Mouse (Mus musculus): ENCODE results near the gene Mrrf. TPM values are rescaled to one million over a fixed set of nuclear protein-coding genes. Genes with fewer than 3 reads are reported as not detected.
A peak's percentile ranks its signal among the peaks of the same experiment; 100 is the strongest.

Gene Mrrf
- polyA plus RNA-seq (2014; fragmentation: Nextera tagmentation; extraction: Ambion mirVana), result 33.8 and 39.3 TPM in 2 replicates

DNA sequence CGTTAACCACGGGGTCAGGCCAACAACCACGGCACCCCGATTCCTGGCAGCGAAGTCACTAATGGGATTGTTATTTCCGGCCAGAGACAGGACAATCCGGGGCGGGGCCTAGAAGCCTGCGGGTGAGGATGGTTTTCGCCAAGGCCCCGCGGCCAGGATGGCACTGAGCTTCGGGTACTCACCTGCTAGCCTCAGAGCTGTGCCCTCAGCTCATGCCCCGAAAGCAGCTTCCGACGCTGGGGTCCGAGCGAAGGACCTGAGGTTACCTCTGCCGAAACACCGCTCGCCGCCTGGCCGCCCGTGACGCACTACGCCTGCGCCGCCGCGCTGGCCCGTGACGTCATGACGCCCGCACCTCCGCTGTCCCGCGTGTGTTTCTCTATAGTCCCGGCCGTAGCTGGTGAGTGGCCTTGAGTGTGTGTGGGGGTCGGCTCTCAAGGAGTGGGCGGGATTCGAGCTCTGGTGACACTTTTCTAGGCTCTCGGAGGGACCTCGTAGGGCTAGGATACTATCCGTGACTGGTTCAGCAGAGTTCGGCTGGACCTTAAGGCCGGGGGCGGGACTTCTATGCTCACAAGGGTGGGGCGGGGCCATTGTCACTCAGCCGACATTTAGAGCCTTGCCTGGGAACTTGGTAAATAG is at the start of gene Mrrf, which contains the start of gene Rbm18:
TSS of gene Mrrf (plus strand) at position 90 of the 642 bp plus-strand sequence.
TSS of gene Rbm18 (minus strand) at position 474 of the 642 bp plus-strand sequence.
- peak within 1 kb of the TSS; percentile 73 for H3K4me3 ChIP-seq (ENCODE audit: low read depth, low read length)
- WGBS, result under 1% methylated on average over 49 of the region's 50 CpGs

DNA sequence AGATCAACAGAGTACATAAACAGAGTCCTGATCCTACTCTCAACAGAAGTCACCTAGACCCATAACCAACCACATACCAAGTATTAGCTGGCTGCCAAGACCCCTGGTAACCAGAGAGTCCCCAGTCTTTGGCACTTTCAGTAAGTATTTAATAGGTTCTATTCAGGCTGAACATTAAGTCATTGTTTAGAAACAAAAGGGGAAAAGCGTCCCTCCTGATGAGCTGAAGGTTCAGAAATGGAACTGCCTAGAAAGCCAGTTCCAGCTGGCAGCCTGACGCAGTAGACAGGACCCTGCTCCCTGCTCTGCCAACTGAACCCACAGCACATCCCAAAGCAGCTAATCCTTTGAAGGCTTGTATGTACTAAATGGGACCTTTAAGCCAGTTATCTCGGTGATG is 47.0 kb upstream of the Mrrf start:
- no peak overlapping the region for H3K27ac ChIP-seq (replicated peaks; ENCODE audit: low read depth, low read length)
- DNase-seq (ENCODE audit: low spot score) (no peak), ATAC-seq (replicated peaks; ENCODE audit: insufficient number of reproducible peaks, low FRiP score, low TSS enrichment, low read depth) (no peak)
- H3K27me3 ChIP-seq (ENCODE audit: control insufficient read depth, insufficient read depth, low read length), result peaks cover 41% of the 10 kb centered on the region
- H3K9me3 ChIP-seq (replicated peaks; ENCODE audit: control insufficient read depth, low read length), result no peaks in the 10 kb centered on the region
- H3K4me3 ChIP-seq (ENCODE audit: low read depth, low read length), result no peak overlapping the region
- 56% methylated on average over 3 of the region's 3 CpGs for WGBS
- no peak overlapping the region for H3K9ac ChIP-seq (replicated peaks; ENCODE audit: low read length)
- H3K4me1 ChIP-seq (ENCODE audit: control insufficient read depth, insufficient read depth, low read length), result peaks cover 6% of the 10 kb centered on the region; the same call in 1 of the 2 replicates
- no peak overlapping the region for H3K4me2 ChIP-seq (ENCODE audit: low read depth, low read length)
- no peaks in the 10 kb centered on the region for H3K36me3 ChIP-seq (replicated peaks; ENCODE audit: control insufficient read depth, insufficient read depth, low read depth, low read length)

More for the DNA sequence above, at the start of gene Mrrf, which contains the start of gene Rbm18:
- no peaks in the 10 kb centered on the region for H3K9me3 ChIP-seq (replicated peaks; ENCODE audit: control insufficient read depth, low read length)
- H3K27ac ChIP-seq (replicated peaks; ENCODE audit: low read depth, low read length), result peak within 1 kb of the TSS; percentile 78
- H3K9ac ChIP-seq (replicated peaks; ENCODE audit: low read length), result peak within 1 kb of the TSS; percentile 90
- peak; percentile 94 for ATAC-seq (replicated peaks; ENCODE audit: insufficient number of reproducible peaks, low FRiP score, low TSS enrichment, low read depth)
- peak within 1 kb of the TSS; percentile 67 for H3K4me2 ChIP-seq (ENCODE audit: low read depth, low read length)
- no peaks in the 10 kb centered on the region for H3K4me1 ChIP-seq (ENCODE audit: control insufficient read depth, insufficient read depth, low read length)
- no peaks in the 10 kb centered on the region for H3K27me3 ChIP-seq (ENCODE audit: control insufficient read depth, insufficient read depth, low read length)
- peak; percentile 91 for DNase-seq (ENCODE audit: low spot score)
- H3K36me3 ChIP-seq (replicated peaks; ENCODE audit: control insufficient read depth, insufficient read depth, low read depth, low read length), result peaks cover 9% of the 10 kb centered on the region

DNA sequence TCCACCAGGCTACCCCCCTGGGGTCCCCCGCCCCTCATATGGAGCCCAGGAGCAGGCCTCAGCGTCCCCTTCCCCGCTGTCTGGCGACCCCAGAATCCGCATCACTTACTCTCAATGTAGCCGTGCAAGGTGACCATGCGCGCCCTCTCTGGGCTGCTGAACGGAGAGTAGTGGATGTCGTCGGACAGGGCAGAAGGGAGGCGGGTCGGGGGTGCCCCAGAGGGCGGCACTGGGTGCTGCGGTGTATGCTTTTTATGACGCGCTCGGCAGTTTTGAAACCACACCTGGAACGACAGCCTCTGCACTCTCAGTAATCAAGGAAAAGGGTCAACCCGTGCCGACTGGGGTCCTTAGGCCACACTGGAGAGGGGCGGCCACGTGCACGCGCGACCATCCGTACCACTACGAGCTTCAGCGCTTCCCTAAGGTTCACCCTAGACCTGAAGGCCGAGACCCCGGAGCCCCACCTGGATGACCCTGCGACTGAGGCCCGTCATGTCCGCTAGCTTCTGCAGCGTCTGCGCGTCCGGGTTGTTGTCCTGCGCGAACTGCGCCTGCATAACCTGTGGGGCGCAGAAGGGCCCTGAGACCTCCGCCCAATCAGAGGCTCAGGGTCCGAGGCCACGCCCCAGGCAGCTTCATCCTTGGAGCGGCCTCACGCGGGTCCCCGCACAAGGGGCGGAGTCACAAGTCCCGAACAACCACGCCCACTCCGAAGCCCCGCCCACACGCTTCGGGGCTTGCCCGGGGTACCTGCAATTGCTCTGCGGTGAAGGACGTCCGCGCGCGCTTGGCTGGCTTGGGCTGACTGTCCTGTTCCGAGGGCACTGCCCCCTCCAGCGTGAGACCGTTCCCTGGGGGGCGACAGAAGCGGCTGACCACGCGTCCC is 45.1 kb upstream of the Mrrf start:
- Histone ChIP-seq H3K9me3 (replicated peaks; ENCODE audit: control insufficient read depth, low read length) (no peaks in the 10 kb centered on the region), H3K27me3 (ENCODE audit: control insufficient read depth, insufficient read depth, low read length) (peaks cover 60% of the 10 kb centered on the region), H3K9ac (replicated peaks; ENCODE audit: low read length) (peak overlapping the region; percentile 5; the same call in 1 of the 2 replicates), H3K36me3 (replicated peaks; ENCODE audit: control insufficient read depth, insufficient read depth, low read depth, low read length) (no peaks in the 10 kb centered on the region), H3K27ac (replicated peaks; ENCODE audit: low read depth, low read length) (no peak overlapping the region), H3K4me3 (ENCODE audit: low read depth, low read length) (peak overlapping the region; percentile 31), H3K4me2 (ENCODE audit: low read depth, low read length) (peak overlapping the region; percentile 77), H3K4me1 (ENCODE audit: control insufficient read depth, insufficient read depth, low read length) (peaks cover 6% of the 10 kb centered on the region; the same call in 1 of the 2 replicates)
- peak; percentile 78 for ATAC-seq (replicated peaks; ENCODE audit: insufficient number of reproducible peaks, low FRiP score, low TSS enrichment, low read depth)
- WGBS, result 1% methylated on average over 70 of the region's 70 CpGs
- DNase-seq (ENCODE audit: low spot score), result peak; percentile 91

DNA sequence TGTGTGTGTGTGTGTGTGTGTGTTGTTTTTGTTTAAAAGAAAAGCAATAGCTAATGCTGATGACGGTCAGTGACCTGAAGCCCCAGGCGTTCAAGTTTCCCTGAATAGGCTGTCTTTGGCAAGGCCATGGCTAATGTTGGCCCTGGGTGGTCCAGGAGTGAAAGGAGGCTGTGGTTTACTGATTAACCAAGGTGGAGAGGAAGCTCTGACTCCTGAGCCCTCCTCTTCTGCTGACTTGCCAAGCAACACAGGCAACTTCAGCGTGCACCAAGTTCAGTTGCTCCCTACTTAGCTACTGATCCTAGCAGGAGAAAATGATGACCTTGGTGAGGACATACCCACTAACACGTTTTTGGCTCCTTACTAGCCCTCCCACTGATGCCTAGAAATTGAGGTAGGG is 43.4 kb upstream of the Mrrf start:
- H3K9me3 ChIP-seq (replicated peaks; ENCODE audit: control insufficient read depth, low read length), result no peaks in the 10 kb centered on the region
- no peaks in the 10 kb centered on the region for H3K36me3 ChIP-seq (replicated peaks; ENCODE audit: control insufficient read depth, insufficient read depth, low read depth, low read length)
- 3% methylated on average over 4 of the region's 4 CpGs for WGBS
- no peak for DNase-seq (ENCODE audit: low spot score)
- no peak overlapping the region for H3K4me2 ChIP-seq (ENCODE audit: low read depth, low read length)
- H3K27ac ChIP-seq (replicated peaks; ENCODE audit: low read depth, low read length), result no peak overlapping the region
- no peak for ATAC-seq (replicated peaks; ENCODE audit: insufficient number of reproducible peaks, low FRiP score, low TSS enrichment, low read depth)
- no peak overlapping the region for H3K9ac ChIP-seq (replicated peaks; ENCODE audit: low read length)
- H3K4me1 ChIP-seq (ENCODE audit: control insufficient read depth, insufficient read depth, low read length), result peaks cover 6% of the 10 kb centered on the region; the same call in 1 of the 2 replicates
- no peak overlapping the region for H3K4me3 ChIP-seq (ENCODE audit: low read depth, low read length)
- peaks cover 75% of the 10 kb centered on the region for H3K27me3 ChIP-seq (ENCODE audit: control insufficient read depth, insufficient read depth, low read length)

DNA sequence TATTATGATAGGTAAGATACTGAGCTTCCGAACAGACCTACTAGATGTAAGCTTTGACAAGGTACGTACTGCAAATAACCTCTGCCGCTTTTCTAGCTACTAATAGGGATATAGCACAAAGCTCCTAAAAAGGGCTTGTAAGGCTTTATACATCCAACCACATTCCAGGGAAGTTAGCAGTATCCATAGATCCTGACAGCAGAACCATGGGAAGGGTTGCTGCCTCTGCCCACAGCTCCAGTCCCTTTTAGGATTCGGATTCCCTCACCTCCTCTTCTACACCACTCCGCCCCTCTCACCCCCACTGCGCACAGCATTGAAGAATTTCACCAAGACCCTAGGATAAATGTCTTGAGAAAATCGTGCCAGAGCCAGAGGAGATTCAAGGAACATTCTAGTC is 42.9 kb upstream of the Mrrf start:
- Histone ChIP-seq H3K4me3 (ENCODE audit: low read depth, low read length) (no peak overlapping the region), H3K27ac (replicated peaks; ENCODE audit: low read depth, low read length) (no peak overlapping the region), H3K27me3 (ENCODE audit: control insufficient read depth, insufficient read depth, low read length) (peaks cover 76% of the 10 kb centered on the region), H3K4me1 (ENCODE audit: control insufficient read depth, insufficient read depth, low read length) (peaks cover 6% of the 10 kb centered on the region; the same call in 1 of the 2 replicates), H3K4me2 (ENCODE audit: low read depth, low read length) (no peak overlapping the region), H3K9ac (replicated peaks; ENCODE audit: low read length) (no peak overlapping the region), H3K36me3 (replicated peaks; ENCODE audit: control insufficient read depth, insufficient read depth, low read depth, low read length) (no peaks in the 10 kb centered on the region), H3K9me3 (replicated peaks; ENCODE audit: control insufficient read depth, low read length) (no peaks in the 10 kb centered on the region)
- WGBS, result 18% methylated on average over 7 of the region's 7 CpGs
- DNase-seq (ENCODE audit: low spot score) (no peak), ATAC-seq (replicated peaks; ENCODE audit: insufficient number of reproducible peaks, low FRiP score, low TSS enrichment, low read depth) (no peak)

DNA sequence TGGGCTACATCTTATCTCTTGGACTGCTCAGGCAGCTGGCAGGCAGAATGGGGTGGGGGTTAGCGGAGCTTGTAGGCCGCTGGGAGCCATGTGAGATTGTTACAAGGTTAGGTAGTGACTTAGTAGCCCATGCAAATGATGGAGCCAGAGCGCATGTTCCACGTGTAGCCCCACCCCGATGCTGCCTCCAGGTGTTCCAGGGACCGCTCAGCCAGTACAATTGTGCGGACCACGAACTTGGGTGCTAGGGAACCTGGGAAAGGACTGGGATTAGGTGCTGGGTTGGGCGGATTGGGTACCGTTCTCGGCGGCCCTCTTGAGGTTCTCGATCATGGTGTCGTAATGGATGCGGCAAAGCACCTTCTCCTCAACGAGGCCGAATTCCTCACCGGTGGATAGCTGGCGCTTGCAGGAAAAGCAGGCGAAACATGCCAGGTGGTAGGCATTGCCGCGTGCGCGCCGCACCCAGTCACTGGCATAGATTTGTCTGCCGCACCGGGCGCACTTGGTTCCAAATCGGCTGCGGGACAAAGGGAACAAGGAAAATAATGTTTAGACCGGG is 42.2 kb upstream of the Mrrf start:
- WGBS, result 6% methylated on average over 31 of the region's 31 CpGs
- no peaks in the 10 kb centered on the region for H3K9me3 ChIP-seq (replicated peaks; ENCODE audit: control insufficient read depth, low read length)
- peaks cover 6% of the 10 kb centered on the region; the same call in 1 of the 2 replicates for H3K4me1 ChIP-seq (ENCODE audit: control insufficient read depth, insufficient read depth, low read length)
- H3K27me3 ChIP-seq (ENCODE audit: control insufficient read depth, insufficient read depth, low read length), result peaks cover 81% of the 10 kb centered on the region
- no peak overlapping the region for H3K27ac ChIP-seq (replicated peaks; ENCODE audit: low read depth, low read length)
- no peak overlapping the region for H3K4me2 ChIP-seq (ENCODE audit: low read depth, low read length)
- ATAC-seq (replicated peaks; ENCODE audit: insufficient number of reproducible peaks, low FRiP score, low TSS enrichment, low read depth) (no peak), DNase-seq (ENCODE audit: low spot score) (no peak)
- H3K4me3 ChIP-seq (ENCODE audit: low read depth, low read length), result no peak overlapping the region
- H3K36me3 ChIP-seq (replicated peaks; ENCODE audit: control insufficient read depth, insufficient read depth, low read depth, low read length), result no peaks in the 10 kb centered on the region
- no peak overlapping the region for H3K9ac ChIP-seq (replicated peaks; ENCODE audit: low read length)

DNA sequence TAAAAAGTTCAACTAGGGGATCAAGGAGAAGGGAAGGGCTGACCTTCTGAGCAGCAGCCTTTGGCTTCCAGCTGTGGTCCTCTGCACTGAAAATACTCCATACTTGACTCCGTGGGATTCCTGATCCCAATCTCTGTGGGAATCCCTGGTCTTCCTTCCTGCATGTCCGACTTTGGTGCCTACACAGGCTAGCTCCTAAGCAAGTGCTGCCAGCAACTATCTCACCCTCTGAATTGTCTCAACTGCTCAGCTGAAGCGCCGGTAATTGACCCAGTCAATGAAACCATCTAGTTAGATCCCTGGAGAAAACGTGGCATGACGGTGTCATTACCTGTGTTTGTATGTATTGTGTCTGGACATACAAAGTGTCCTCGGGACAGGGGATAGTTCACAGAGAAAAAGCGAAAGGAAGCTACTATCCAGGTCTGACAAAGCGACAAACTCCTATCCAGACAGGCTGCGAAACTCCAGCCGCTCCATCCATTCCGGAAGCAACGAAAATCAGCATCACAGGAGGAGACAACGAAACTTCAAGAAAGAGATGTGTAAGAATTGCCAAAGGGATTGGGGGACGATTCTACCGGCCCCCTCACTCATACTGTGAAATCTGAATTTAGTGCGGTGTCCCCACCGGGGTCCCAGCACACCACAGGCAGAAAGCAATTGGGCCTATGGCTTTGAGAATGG is 38.9 kb upstream of the Mrrf start:
- H3K9me3 ChIP-seq (replicated peaks; ENCODE audit: control insufficient read depth, low read length), result no peaks in the 10 kb centered on the region
- no peak overlapping the region for H3K27ac ChIP-seq (replicated peaks; ENCODE audit: low read depth, low read length)
- WGBS, result 5% methylated on average over 18 of the region's 18 CpGs
- no peak overlapping the region for H3K9ac ChIP-seq (replicated peaks; ENCODE audit: low read length)
- peaks cover 73% of the 10 kb centered on the region for H3K27me3 ChIP-seq (ENCODE audit: control insufficient read depth, insufficient read depth, low read length)
- no peak overlapping the region for H3K4me2 ChIP-seq (ENCODE audit: low read depth, low read length)
- no peak for ATAC-seq (replicated peaks; ENCODE audit: insufficient number of reproducible peaks, low FRiP score, low TSS enrichment, low read depth)
- no peak for DNase-seq (ENCODE audit: low spot score)
- no peak overlapping the region for H3K4me3 ChIP-seq (ENCODE audit: low read depth, low read length)
- H3K36me3 ChIP-seq (replicated peaks; ENCODE audit: control insufficient read depth, insufficient read depth, low read depth, low read length), result no peaks in the 10 kb centered on the region
- H3K4me1 ChIP-seq (ENCODE audit: control insufficient read depth, insufficient read depth, low read length), result 0 out of 2 replicates have a peak, but pooled peaks cover 5% of the 10 kb centered on the region
